Mouse (Mus musculus) thymus, adult 2 months (tissue): ENCODE measurements at regions not wholly inside any gene's neighbourhood (a gene's known extent, or its start where the extent isn't known, plus 50 kb on each side); places are given as distances from the start of the nearest gene placed in this dataset.

ENCODE experiments used
- CTCF ChIP-seq: fragments of 200-500 bp; IDR thresholded peaks from 2 replicates; pipeline ENCODE4 v1.5.1; 2012; ENCODE audit warnings: mild to moderate bottlenecking, control low read depth, low read length, moderate library complexity, borderline replicate concordance; ENCODE audit not compliant: control insufficient read depth, poor library complexity, insufficient read depth; ENCODE audit errors: extremely low read depth
- POLR2A ChIP-seq: fragments of 200-500 bp; IDR thresholded peaks from 2 replicates; pipeline ENCODE4 v1.6.1; 2012; ENCODE audit warnings: mild to moderate bottlenecking, low read length, control low read depth, moderate library complexity; ENCODE audit not compliant: control insufficient read depth, poor library complexity, insufficient read depth; ENCODE audit errors: extremely low read depth

- TF ChIP-seq POLR2A (no peak), CTCF (no peak)
Observed at GRCm38 (mm10) chr19:14890241-14891089, 292.6 kb upstream of the Tle4 start.
